Mouse (Mus musculus) cortical plate, adult 2 months (tissue): ENCODE data around the gene Cstf2t.

Experiments used
- CTCF ChIP-seq: fragments of 200-500 bp; IDR thresholded peaks from 2 replicates; pipeline ENCODE4 v1.5.1; 2011; ENCODE audit warnings: mild to moderate bottlenecking, control low read depth, low read length; ENCODE audit not compliant: insufficient read depth; ENCODE audit errors: extremely low read depth
- POLR2A ChIP-seq: fragments of 200-500 bp; IDR thresholded peaks from 2 replicates; pipeline ENCODE4 v1.6.1; 2011; ENCODE audit warnings: mild to moderate bottlenecking, low read length, control low read depth; ENCODE audit not compliant: insufficient read depth; ENCODE audit errors: extremely low read depth

DNA sequence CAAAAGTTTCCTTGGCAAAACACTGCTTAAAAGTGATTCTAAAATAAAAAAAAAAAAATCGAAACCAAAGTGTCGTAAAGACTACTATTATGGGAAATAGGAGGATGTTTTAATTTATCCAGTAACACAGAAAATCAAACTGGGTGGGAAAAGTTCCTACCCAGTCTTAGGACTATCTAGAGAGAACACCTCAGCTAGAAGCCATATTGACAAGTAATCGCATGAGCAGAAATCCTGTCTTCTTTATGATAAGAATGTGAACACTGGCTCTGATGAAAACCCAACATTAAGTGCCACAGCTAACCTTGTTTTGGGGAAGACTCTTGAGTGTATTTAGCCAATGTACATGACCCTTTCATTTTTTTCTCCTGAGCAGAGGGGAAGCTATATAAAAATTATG lies 15.2 kb downstream of the Cstf2t start:
- TF ChIP-seq CTCF (no peak), POLR2A (no peak)
